Mouse (Mus musculus) thymus, postnatal 14 days (tissue): ENCODE data around the gene Gpr182.

Experiments
- DNase-seq: peaks from one replicate; pipeline ENCODE4 v3.0.0; 2021

The Gpr182 gene

DNA sequence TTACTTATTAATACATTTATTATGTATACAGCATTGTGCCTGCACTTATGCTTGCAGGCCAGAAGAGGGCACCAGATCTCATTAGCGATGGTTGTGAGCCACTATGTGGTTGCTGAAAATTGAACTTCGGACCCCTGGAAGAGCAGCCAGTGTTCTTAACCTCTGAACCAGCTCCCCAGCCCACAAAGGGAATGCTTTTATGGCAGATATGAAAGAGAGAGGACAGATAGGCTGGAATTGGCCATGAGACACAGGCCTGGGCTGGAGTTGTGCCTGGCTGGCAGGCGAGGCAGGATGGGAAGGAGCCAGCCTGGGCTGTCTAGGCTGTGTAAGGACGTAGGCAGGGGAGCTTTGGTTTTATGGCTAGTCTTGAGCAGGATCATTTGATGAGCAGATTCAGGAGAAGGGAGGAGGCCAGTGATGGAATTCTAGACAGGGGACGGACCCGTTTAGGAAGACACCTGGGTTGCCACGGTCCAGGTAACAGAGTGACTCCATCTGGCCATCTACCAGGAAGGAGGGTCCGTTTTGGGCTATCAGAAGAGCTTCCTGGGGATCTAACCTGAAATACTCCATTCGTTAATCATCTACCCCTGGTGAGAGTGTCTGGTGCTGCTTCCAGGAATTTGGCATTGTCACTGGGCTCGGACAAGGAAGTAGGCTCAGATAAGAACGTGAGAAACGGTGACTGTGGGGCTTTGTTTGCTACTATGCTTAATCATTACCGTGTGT, 13.2 kb downstream of the Gpr182 start:
- DNase-seq = peak; percentile 53

DNA sequence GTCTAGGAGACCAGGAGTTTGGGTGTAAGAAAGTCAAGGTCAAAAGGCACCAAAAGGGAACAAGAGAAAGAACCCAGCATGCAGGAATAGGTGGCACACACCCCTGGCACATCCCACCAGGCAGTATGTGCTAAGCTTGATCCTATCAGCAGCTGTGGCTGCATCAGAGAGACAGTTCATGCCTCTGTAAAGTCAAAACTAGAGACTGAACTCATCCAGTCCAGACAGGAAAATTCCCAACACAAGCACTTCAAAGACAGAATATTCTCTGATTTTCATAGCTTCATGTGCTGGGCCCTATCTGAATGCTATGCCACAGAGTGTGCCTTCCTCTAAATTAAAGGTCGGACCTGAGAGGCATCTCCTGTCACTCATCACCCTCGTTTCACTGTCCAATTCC, 14.0 kb downstream of the Gpr182 start:
- DNase-seq = no peak

DNA sequence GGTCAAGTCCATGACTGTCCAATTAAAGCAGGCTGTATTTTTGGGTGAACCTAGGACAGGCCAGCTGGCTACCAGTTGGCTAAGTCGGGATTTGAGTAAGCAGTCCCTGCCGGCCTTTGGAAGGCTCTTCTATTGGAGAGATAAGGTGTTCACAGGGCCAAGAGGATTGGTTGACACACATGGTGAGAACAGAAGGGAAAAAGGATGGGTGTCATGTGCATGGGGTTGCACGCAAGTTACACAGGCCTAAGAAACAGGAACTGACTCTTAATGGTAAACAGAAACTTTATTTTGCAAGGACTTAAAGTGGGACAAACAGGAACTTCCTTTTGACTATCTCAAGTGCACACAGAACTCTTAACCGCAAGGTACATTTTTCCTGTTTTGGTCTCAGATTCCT, 14.6 kb downstream of the Gpr182 start:
- DNase-seq = no peak

DNA sequence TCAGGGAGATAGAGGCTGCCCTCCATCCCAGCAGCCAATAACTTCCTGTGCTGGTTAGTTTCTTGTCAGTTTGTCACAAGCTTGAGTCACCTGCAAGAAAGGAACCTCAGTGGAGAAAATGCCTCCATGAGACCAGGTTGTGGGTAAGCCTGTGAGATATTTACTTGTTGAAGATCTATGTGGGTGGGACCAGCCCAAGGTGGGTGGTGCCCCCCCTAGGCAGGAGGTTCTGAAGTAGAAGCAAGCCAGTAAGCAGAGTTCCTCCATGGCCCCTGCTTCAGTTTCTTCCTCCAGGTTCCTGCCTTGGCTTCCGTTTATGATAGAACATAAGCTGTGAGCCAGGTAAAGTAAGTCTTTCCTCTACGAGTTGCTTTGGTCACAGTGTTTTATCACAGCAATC, 15.3 kb downstream of the Gpr182 start:
- DNase-seq = no peak

DNA sequence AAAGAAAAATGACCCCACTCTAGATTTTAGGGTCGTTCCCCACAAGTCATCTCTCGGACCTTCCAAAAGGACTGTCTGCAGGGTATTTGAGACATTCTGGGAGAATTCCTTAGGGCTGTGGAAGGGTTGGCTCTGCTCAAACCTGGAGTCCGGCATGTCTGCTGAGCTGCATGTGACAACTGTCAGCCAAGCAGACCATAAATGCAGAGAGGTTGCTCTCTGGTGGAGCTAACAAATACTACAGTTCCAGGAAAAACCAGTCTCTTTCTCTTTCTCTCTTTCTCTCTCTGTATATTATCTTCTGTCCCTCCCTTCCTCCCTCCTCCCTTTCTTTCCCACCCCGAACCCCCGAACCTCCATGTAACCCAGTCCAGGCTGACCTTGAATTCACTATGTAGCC, 17.1 kb downstream of the Gpr182 start:
- DNase-seq = no peak

DNA sequence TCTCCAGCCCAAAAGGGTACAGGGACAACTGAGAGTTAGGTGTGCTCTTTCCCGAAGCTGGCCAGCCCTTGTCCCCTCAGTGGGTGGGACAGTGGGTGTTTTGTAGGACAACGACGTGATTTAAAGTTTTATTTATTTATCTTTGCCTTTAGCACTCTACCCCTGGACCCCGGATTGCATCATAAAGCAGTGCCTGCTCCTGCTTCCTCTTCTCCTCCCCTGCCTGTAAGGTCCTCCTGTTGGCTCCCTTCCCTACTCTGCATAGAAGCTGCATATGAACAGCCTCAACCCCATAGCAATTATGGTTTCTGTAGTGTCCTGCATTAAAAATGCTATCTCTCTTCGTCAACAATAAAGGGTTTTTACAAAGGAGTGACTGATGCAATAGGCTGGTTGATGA, 20.1 kb downstream of the Gpr182 start:
- no peak for DNase-seq

DNA sequence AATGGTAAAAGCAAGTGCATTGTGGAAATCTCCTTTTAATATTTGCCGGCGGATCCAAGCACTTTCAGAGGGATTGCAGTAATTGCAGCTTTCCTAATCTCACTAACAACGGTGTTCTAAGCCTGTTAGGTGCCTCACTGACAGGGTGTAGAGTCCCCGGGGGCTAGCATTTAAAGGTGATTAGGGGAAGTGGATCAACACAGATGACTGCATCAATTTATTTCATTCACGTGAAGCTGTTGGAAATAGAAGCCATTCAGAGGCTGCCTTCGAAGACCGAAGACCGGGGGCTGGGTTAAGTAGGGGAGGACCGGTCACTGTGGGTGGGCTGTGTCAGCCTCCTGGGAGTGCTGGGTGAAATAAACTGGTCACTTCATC, 20.6 kb downstream of the Gpr182 start:
- DNase-seq = no peak

DNA sequence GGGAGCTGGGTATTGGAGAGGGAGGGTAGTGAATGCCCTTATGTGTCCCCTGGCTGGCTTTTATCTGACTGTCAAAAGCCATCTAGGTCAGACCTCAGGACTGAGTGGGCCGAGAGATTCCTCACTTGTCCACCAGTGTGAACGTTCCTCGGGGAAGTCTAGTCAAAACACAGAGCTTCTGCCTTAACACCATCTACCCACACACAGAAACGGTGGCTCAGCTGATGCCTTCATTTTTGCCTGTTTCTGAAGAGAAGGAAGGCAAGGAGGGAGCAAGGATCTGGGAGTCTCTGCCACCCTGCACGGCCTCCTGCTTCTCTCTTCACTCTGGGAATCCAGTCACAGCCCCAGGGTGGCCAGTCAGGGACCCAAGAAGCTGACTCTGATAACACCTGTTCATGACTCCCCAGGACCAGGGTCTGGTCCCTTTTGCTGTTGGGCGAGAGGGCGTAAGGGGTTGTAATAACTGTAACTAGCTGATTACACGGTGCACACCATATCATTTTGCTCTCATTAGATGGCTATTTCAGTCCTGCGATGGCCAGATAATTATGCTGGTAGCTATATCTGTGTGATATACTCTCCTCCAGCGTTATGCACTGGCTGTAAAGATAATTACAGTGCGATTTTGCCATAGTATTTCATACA, 21.1 kb downstream of the Gpr182 start:
- no peak for DNase-seq

DNA sequence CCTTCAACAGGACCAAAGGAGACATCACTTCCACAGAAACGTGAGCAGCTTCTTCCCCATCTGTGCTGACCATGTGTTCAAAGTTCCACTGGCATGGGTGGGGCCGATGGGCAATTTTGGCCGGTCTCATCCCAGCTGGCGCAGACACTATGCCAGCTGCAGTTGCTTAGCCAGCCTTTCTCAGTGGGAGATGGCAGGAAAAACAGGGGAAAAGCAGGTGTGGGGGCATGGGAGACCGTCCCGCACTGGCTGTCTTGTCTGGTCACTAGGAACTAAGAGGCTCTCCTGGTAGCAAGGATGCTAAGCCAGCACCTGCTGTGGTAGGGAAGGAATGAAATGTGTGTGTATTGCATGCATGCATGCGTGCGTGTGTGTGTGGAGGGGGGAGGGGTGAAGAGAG, 23.1 kb downstream of the Gpr182 start:
- no peak for DNase-seq

DNA sequence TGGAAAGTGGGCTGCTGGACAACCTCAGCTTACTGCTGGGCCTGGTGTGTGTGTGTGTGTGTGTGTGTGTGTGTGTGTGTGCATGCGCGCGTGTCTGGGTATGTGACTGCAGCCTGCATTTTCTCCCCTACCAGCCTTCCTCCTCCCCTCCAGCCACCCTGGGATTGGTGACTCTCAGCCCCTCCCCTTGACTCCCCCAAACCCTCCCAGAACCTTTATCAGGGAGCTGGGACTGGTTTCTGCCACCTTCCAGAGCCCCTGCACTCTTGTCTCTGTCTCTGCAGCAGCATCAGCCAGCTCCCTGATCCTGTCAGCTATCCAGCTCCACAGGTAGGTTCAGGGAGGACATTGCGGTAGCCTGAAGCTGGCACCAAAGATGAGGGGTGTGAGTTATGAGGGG, 26.4 kb downstream of the Gpr182 start:
- no peak for DNase-seq

DNA sequence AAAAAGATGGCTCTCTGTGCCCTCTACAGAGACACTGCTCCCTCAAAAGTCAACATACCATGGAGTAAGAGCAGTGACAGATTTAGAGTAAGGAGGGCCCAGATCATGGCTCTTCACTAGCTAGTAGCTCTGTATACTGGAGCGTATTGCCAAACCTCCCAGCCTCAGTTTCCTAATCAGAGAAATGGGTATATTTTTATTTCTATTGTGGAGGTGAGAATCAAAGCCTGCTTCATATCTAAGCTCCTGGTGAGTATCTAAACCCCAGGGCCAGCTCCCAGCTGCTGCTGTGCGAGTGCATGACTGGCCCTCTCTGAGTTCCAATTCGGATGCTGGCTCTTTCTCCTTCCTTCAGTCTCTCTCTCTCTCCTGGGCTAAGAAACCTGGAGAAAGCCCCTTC, 27.4 kb downstream of the Gpr182 start, which contains the start of gene Tac2:
Tac2 (plus strand) TSS at position 301 of the 400 bp plus-strand sequence.
- DNase-seq = no peak

DNA sequence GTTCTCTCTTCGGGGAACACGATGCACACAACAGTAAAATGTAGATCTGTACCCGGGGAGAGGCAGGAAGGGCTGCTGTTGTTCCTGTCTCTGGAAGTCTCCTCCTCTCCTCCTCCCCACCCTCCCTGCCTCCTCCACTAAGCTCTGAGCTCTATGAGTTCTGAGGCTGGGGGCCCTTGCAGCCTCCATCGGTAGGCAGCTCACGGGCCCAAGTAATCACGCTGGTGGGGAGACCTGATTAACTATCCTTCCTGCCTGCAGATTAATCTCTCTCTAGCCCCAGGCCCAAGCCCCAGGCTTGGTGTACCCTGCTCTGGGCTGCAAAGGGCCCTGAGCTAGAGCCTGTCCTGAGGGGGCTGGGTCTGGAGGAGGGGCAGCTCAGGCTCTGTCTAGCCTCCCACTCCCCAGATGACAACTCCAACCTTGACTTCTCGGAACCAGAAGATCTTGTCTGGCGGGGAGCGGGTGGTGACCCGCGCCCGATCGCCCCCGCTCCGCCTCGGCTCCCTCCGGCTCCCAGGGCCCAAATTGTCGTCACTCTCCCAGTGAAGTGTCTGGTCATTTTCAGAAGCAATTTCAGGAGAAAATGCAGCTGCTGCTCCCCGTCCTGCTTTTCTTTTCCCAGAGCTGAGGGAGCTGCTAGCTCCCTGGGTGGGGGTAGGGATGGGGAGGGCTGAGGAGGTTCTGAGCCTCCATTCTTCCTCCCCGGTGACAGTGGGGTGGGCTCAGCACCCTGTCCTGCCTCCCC, 29.7 kb downstream of the Gpr182 start:
- no peak for DNase-seq

DNA sequence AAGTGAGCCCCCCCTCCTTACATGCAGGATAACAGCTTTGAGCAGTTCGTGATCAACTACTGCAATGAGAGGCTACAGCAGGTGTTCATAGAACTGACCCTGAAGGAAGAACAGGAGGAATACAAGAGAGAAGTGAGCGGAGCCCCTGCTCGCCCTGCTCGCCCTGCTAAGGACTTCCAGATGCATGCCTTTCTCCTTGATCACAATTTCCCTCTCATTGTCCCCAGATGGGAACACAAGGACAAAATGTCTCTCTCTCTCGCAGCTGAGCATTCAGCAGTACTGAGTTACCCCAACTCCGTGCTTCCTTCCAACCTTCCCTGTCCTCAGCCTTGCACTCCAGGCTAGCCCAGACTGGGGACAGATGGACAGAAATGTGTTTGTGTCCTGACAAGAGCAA, 38.8 kb downstream of the Gpr182 start:
- no peak for DNase-seq

DNA sequence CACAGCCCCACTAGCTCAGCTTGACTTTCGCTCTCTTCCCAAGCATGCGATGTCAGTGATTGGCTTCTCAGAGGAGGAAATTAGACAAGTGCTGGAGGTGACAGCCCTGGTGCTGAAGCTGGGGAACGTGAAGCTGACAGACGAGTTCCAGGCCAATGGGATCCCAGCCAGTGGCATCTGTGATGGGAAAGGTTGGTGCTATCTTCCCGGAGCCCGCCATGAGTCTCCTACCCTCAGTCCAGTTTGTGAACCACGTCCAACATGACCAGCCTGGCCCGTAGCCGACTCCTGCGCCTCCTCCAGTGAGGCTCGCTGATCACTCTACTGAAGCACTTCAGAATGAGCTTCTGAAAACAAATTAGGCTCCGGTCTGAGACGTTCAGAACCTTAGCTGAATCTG, 41.2 kb downstream of the Gpr182 start:
- DNase-seq = no peak

DNA sequence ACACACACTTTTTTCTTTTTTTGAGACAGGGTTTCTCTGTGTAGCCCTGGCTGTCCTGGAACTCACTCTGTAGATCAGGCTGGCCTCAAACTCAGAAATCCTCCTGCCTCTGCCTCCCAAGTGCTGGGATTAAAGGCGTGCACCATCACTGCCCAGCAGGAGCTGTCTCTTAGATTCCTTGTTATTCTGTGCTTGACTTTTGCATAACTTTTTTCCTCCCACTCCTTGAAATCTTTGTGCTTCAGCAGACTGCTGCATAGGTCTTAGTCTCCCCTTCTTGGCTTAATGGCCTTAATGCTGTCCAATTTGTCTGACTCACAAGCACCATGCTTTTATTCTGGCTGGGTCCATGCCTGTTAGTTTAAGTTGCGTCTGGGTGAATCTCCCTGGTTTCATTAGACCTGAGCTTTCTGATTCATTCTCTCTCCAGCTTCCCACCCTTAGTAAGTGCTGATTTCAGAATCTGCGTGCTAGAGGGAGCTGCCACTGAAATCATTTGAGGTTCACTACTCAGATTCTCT, 42.6 kb downstream of the Gpr182 start:
- DNase-seq = no peak

DNA sequence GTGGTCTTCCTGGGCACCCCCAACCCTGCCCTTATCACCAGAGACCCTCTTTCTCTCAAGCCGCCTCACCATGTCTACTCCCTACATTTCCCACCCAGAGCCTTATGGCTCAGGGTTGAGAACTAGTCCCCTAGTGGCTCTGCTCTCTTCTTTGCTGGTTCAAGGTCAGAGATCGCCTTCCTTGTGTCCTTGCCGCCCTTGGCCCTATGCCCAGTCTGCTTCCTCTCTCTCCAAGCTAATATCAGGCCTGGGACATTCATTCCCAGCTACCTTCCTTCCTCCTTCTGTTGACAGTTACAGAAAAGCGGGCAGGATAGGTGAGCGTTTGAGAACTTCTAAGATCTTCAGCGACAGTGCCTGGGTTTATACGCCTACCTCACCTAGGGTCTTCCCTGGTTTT, 43.8 kb downstream of the Gpr182 start:
- no peak for DNase-seq

DNA sequence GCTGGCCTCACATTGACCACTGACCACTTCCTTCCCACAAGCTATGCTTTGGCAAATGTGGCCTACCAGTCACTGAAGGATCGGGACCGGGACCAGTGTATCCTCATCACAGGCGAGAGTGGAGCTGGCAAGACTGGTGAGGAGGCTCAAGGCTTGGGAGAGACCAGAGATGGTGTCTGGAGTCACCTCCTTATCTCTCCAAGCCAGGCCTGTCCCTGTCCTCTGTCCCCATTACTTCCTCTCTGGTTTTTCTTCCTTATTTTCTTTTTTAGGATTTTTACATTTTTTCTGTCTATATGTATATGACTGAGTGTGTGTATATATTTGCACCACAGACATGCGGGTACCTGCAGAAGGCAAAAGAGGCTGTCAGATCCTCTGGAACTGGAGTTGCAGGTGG, 45.7 kb downstream of the Gpr182 start:
- no peak for DNase-seq

DNA sequence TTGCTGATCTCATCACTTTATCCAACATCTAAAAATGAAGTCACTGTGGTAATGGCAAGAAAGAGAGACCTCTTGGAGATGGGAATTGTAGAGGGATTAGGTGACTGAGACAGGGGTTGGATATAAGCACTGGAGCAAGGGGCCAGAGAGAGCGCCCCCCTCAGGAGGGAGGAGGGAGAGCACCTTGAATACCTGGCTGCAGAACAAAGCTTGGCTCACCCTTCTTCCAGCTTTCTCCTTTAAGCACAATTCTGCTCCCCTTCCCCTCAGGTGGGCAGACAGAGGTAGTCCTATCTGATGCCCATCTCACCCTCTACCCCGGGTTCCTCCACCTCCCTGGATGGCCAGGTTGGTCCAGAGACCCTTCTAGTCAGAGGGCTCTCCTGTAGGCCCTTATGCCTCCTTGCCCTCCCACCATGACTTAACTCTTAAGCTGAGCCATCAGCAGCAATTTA, 46.7 kb downstream of the Gpr182 start, which contains the start of gene Myo1a:
Myo1a (plus strand) TSS at position 405 of the 455 bp plus-strand sequence.
- no peak for DNase-seq

DNA sequence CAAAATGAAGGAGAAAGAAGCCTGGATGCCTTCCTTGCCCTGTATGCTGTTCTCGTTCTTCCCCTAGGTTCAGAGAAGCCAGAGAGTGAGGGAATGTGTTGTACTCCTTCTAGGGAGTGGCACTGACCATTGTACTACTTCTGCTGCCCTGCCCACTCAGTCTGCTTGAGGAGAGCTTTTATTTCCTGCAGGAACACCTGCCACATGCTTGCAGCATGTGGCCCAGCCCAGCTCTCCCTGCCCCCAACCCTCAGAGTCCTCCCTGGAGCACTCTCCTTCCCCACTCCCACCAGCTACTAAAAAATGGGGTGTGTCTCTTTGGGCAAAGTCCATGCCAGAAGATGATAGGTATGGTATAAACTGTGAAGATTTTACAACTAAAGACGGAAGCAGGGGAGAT, 47.2 kb downstream of the Gpr182 start:
- DNase-seq = no peak

DNA sequence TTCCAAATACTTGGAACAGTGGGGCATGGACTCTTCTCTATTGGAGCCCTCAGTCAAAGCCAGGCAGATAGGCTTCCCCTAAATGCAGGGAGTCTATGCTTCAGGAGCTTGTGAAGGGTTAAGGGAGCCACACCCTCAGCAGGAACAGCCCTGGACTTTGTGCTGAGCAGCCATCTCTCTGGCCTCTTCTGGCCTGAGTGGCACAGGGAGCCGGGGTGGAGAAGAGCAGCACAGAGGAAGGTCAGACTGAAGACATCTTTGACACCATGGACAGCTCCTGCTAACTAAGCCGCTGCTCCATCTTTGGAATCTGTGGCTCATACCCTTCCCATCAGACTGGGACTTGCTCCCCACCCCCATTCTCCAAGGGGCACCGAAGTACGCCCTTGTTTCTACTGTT, 48.2 kb downstream of the Gpr182 start:
- no peak for DNase-seq

DNA sequence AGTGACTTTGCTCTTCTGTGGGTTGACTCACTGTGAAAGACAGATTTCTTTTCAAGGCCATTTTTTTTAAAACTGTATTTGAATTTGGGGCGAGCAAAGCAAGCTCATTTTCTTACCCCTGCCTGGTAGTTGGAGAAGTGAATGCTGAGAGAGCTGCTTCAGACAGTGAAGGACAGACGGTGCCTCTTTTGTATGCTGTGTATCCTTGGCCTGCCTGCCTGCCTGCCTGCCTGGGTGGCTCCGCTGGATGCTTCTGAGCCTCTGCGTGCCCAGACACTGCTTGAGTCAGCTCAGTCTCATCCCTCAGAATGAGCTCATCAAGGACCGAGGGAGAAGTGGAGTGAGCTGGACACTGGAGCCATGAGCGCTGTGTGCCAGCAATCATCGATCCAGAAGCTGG, 52.6 kb downstream of the Gpr182 start:
- no peak for DNase-seq
